Mouse (Mus musculus): Measurements from ENCODE around the gene Kmt5c. TPM values are rescaled to one million over a fixed set of nuclear protein-coding genes. Genes with fewer than 3 reads are reported as not detected.
"Not testable (repeated sequence)": the region's sequence is repeated elsewhere in the genome, so short reads cannot be mapped to it uniquely, and the experiment has no call there.

Kmt5c gene
- polyA plus RNA-seq, 1 experiment from 2014 or later = 106 TPM

DNA sequence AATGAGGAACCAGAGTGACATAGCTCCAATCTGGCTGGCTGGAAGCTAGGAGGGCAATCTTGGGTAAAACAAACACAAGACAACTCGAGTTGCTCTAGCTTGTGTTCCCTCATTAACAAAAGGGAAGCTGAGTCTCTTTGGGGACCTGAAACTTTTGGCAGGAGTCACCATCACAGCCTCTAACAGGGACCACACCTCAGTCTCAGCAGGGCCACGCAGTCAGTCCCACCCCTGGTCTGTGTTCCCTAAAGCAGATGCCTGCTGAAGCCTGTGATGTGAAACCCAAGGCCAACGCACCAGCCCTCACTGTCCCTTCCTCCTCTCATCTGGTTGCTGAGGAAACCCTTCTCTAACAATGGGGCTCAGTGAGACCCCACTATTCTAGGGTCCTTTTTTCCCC is 42.2 kb downstream of the Kmt5c start:
- no peak for DNase-seq (ENCODE audit: low spot score)

DNA sequence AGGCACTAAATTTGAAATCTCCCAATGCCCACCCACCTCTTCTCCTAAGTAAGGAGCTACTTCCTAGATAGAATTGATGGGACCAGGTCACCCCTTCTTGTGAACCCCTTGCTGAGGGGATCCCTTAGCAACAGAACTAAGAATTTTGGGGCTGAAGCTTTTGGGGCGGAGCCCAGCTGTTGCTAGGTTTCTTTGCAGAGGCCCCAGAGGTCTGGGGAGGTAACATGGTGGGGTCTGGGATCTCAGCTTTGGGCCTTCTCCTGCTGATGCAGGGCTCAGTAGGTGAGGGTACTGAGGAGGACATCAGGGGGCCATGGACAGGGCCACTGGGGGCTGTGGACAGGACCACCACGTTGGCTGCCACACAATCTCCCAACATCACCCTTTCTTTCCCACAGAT is 42.8 kb downstream of the Kmt5c start, which contains the start of the genes Il11 and Tmem190:
Gene Il11, minus strand, starts transcription at position 101 of the 400 bp plus-strand sequence.
Gene Tmem190, plus strand, starts transcription at position 179 of the 400 bp plus-strand sequence.
- 0 out of 2 replicates have a peak within 1 kb of the TSS, but pooled peaks have one; percentile 12 for H3K27ac ChIP-seq
- DNase-seq (ENCODE audit: low spot score) = no peak
- 78% methylated on average over 2 of the region's 2 CpGs for WGBS
- 0 out of 2 replicates have a peak, but pooled peaks cover 6% of the 10 kb centered on the region for H3K9me3 ChIP-seq
- H3K27me3 ChIP-seq (ENCODE audit: insufficient read depth, poor library complexity, severe bottlenecking) = peaks cover 59% of the 10 kb centered on the region
- H3K4me3 ChIP-seq = no peak within 1 kb of the TSS
- no peaks in the 10 kb centered on the region for H3K36me3 ChIP-seq
- H3K4me1 ChIP-seq (replicated peaks) = peaks cover 20% of the 10 kb centered on the region

More for the DNA sequence above, 42.2 kb downstream of the Kmt5c start:
- no peak overlapping the region for H3K4me3 ChIP-seq
- no peaks in the 10 kb centered on the region for H3K36me3 ChIP-seq
- 0 out of 2 replicates have a peak, but pooled peaks cover 6% of the 10 kb centered on the region for H3K9me3 ChIP-seq
- peaks cover 59% of the 10 kb centered on the region for H3K27me3 ChIP-seq (ENCODE audit: insufficient read depth, poor library complexity, severe bottlenecking)
- no peak overlapping the region for H3K27ac ChIP-seq
- peaks cover 26% of the 10 kb centered on the region for H3K4me1 ChIP-seq (replicated peaks)
- 43% methylated on average over 3 of the region's 3 CpGs for WGBS

DNA sequence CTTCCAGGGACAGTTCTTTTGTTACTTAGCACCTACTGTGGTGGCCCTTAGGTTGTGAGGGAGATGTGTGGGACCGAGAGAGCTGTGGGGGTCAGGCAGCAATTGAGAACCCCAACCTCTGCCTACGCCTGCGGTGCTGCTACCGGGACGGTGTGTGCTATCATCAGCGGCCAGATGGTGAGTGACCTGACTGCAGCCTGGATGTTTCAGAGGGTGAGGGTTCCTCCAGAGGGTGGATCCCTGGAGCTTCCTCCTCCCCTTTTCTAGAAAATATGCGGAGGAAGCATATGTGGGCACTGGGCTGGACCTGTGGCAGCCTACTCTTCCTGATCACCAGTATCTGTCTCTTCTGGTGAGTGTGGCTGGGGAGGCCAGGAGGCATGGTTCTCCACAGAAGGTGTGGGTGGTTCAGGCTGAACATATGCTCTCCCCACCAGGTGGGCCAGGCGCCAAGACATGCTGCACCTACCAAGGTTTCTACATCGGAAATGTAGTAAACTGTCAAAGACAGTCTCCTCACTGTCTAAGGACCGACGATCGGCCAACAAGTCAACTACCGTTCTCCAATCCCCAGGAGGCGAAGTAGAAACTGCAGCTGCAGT is 43.9 kb downstream of the Kmt5c start:
- Histone ChIP-seq H3K4me1 (replicated peaks) (peaks cover 19% of the 10 kb centered on the region), H3K9me3 (0 out of 2 replicates have a peak, but pooled peaks cover 3% of the 10 kb centered on the region), H3K36me3 (no peaks in the 10 kb centered on the region), H3K4me3 (no peak overlapping the region), H3K27me3 (ENCODE audit: insufficient read depth, poor library complexity, severe bottlenecking) (peaks cover 59% of the 10 kb centered on the region), H3K27ac (no peak overlapping the region)
- 81% methylated on average over 14 of the region's 14 CpGs for WGBS
- DNase-seq (ENCODE audit: low spot score) = no peak

- Histone ChIP-seq H3K4me3 (peak overlapping the region; percentile 62), H3K36me3 (peaks cover 2% of the 10 kb centered on the region), H3K4me1 (replicated peaks) (peaks cover 17% of the 10 kb centered on the region), H3K27ac (peak overlapping the region; percentile 91), H3K27me3 (ENCODE audit: insufficient read depth, poor library complexity, severe bottlenecking) (peaks cover 43% of the 10 kb centered on the region), H3K9me3 (no peaks in the 10 kb centered on the region)
- 2% methylated on average over 64 of the region's 64 CpGs for WGBS
- peak; percentile 82 for DNase-seq (ENCODE audit: low spot score)
Measured at GRCm38 (mm10) chr7:4788499-4789435, 48.9 kb downstream of the Kmt5c start.

GRCm38 (mm10) chr7:4789436-4789935 is 49.6 kb downstream of the Kmt5c start, which contains the start of gene Tmem238:
TSS of gene Tmem238 (minus strand) at chr7:4789656.
- no peaks in the 10 kb centered on the region for H3K9me3 ChIP-seq
- WGBS = 8% methylated on average over 40 of the region's 40 CpGs
- no peak for DNase-seq (ENCODE audit: low spot score)

DNA sequence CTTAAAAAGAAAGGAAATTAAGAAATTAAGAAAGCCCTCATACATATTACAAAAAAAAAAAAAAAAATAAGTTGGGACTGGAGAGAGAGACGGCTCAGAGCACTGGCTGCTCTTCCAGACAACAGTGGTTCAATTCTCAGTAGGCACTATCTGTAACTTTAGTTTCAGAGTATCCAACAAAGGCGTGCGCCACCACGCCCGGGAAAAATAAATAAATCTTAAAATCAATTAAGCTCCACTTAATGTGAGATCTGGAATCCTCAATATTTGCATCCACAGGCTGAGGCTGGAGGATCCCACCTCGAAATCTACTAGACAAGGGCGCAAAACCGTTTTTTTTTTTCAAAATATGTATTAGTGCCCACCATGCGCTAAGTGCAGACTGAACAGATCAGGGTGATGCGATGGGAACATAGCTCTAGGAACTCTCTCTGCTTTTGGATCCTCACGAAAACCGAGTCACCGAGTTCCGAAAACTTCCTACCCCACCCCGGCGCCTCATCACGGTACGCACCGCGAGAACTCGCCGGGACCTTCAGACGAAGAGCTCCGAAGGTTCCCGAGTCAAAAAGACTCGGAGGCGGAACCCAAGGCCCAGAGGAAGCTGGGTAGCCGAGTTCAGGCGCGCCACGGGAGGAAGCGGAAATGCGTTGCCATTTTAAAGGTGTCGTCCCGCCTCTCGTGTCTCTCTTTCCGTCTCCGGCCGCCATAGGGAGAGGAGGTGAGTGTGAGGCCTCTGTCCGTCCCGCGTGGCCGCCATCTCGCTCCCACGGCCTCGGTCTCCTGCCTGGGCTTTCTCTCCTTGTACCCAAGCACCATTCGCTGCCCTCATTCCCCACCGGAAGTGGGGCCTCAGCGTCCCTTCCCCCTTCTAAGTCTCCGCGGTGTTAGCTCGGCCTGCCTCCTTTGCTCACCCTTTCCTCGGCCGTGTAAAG is 52.6 kb downstream of the Kmt5c start, which contains the start of gene Rpl28:
Gene Rpl28, plus strand, starts transcription at position 597 of the 935 bp plus-strand sequence.
- Histone ChIP-seq H3K27me3 (ENCODE audit: insufficient read depth, poor library complexity, severe bottlenecking) (peaks cover 32% of the 10 kb centered on the region), H3K36me3 (peaks cover 40% of the 10 kb centered on the region), H3K9me3 (no peaks in the 10 kb centered on the region), H3K4me3 (peak within 1 kb of the TSS; percentile 96), H3K27ac (peak within 1 kb of the TSS; percentile 97), H3K4me1 (replicated peaks) (peaks cover 27% of the 10 kb centered on the region)
- WGBS = 2% methylated on average over 54 of the region's 54 CpGs
- peak; percentile 97 for DNase-seq (ENCODE audit: low spot score)

More at GRCm38 (mm10) chr7:4789436-4789935, 49.6 kb downstream of the Kmt5c start, which contains the start of gene Tmem238:
- Histone ChIP-seq H3K27ac (peak within 1 kb of the TSS; percentile 91), H3K27me3 (ENCODE audit: insufficient read depth, poor library complexity, severe bottlenecking) (peaks cover 43% of the 10 kb centered on the region), H3K36me3 (peaks cover 9% of the 10 kb centered on the region), H3K4me1 (replicated peaks) (peaks cover 24% of the 10 kb centered on the region), H3K4me3 (peak within 1 kb of the TSS; percentile 62)

- 2% methylated on average over 31 of the region's 31 CpGs for WGBS
- DNase-seq (ENCODE audit: low spot score); H3K9me3 ChIP-seq: not testable (repeated sequence)
- peak overlapping the region; percentile 96 for H3K4me3 ChIP-seq
- H3K36me3 ChIP-seq = peaks cover 47% of the 10 kb centered on the region
- peak overlapping the region; percentile 97 for H3K27ac ChIP-seq
- H3K4me1 ChIP-seq (replicated peaks) = peaks cover 27% of the 10 kb centered on the region
- peaks cover 25% of the 10 kb centered on the region for H3K27me3 ChIP-seq (ENCODE audit: insufficient read depth, poor library complexity, severe bottlenecking)
Measured at GRCm38 (mm10) chr7:4793248-4793647, 53.3 kb downstream of the Kmt5c start.

GRCm38 (mm10) chr7:4793674-4794073 is 53.8 kb downstream of the Kmt5c start:
- peaks cover 51% of the 10 kb centered on the region for H3K36me3 ChIP-seq
- peaks cover 20% of the 10 kb centered on the region for H3K27me3 ChIP-seq (ENCODE audit: insufficient read depth, poor library complexity, severe bottlenecking)
- 45% methylated on average over 4 of the region's 4 CpGs for WGBS
- peak overlapping the region; percentile 97 for H3K27ac ChIP-seq
- H3K9me3 ChIP-seq = no peaks in the 10 kb centered on the region
- peaks cover 23% of the 10 kb centered on the region for H3K4me1 ChIP-seq (replicated peaks)
- peak overlapping the region; percentile 96 for H3K4me3 ChIP-seq
- no peak for DNase-seq (ENCODE audit: low spot score)

DNA sequence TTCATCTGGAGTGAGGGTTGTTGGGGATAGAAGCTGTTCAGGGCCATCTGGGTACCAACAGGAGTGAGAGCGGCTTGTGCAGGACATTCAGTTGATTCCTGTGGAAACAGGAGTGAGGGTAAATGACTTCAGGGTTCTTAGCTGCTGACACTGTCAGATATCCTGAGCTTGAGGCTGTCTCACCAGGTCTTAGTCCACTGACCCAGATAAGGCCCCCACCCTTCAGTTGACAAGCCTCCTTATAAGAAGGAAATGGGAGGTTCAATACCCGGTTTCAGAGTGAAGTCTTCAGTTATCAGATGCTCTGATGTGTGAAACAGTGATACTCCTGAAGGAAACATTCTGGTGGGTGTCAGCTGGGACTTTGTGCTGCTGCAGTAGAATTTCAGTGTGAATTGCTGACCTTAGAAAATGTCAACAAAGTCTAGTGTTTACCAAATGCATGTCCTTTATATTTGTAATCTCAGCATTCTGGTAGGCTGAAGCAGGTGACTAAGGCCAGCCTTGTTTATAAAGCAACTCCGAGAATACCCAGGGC is 54.8 kb downstream of the Kmt5c start:
- H3K36me3 ChIP-seq = peaks cover 56% of the 10 kb centered on the region
- no peak overlapping the region for H3K27ac ChIP-seq
- peaks cover 11% of the 10 kb centered on the region for H3K27me3 ChIP-seq (ENCODE audit: insufficient read depth, poor library complexity, severe bottlenecking)
- H3K4me3 ChIP-seq = peak overlapping the region; percentile 96
- no peaks in the 10 kb centered on the region for H3K9me3 ChIP-seq
- peaks cover 13% of the 10 kb centered on the region for H3K4me1 ChIP-seq (replicated peaks)
- DNase-seq (ENCODE audit: low spot score) = no peak
- WGBS = 91% methylated on average over 3 of the region's 3 CpGs

DNA sequence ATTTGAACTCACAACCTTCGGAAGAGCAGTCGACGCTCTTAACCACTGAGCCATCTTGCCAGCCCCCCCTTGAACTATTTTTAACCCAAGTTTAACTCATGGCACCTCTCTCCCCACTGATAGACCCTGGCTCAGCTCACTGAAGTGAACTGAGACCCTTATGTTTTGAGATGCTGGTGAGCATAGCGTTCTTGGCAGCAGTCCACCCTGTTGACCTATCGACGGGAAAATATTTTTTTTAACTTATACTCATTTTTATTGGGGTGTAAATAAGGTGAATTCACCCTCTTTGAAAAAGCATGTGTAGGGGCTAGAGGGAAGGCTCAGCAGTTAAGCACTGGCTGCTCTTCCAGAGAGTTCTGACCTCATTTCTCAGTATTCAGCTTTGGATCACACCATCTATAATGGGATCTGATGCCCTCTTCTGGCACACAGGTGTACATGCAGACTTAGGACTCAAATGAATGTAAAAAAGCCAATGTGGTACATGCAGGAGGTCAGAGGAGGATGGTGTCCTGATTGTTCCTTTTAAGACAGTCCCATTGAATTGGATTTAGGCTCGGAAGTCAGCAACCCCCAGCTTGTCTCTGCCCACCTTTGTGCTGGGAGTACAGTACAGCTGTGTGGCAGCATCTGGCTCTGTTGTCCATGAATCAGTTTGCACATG is 56.0 kb downstream of the Kmt5c start:
- Histone ChIP-seq H3K4me1 (replicated peaks) (peaks cover 13% of the 10 kb centered on the region), H3K4me3 (no peak overlapping the region), H3K9me3 (no peaks in the 10 kb centered on the region), H3K27me3 (ENCODE audit: insufficient read depth, poor library complexity, severe bottlenecking) (peaks cover under 1% of the 10 kb centered on the region; the same call in 1 of the 2 replicates), H3K36me3 (peaks cover 56% of the 10 kb centered on the region), H3K27ac (no peak overlapping the region)
- WGBS = 75% methylated on average over 7 of the region's 7 CpGs
- DNase-seq (ENCODE audit: low spot score) = no peak
